Mouse (Mus musculus): ENCODE data around the gene Bcas3. TPM values are rescaled to one million over a fixed set of nuclear protein-coding genes. Genes with fewer than 3 reads are reported as not detected.

Bcas3 gene
- polyA plus RNA-seq, 1 experiment, result 37.8 TPM

GRCm38 (mm10) chr11:85524841-85525500, 172.0 kb downstream of the Bcas3 start:
- peaks cover 5% of the 10 kb centered on the region for H3K4me1 ChIP-seq (ENCODE audit: control insufficient read depth, insufficient read depth, low read length)
- H3K9ac ChIP-seq (ENCODE audit: low read depth, poor library complexity, severe bottlenecking), result no peak overlapping the region
- TF ChIP-seq CTCF (IDR thresholded peaks at IDR 0.05; ENCODE audit: low read depth, low read length) (no peak), EP300 (IDR thresholded peaks at IDR 0.05; ENCODE audit: insufficient read depth, low read depth, low read length) (no peak), POLR2A (IDR thresholded peaks at IDR 0.05; ENCODE audit: insufficient read depth, low read length) (no peak)
- no peak overlapping the region for H3K4me3 ChIP-seq (ENCODE audit: low read depth, low read length)
- H3K9me3 ChIP-seq (replicated peaks; ENCODE audit: control insufficient read depth, insufficient read depth, low read length, poor library complexity, severe bottlenecking), result no peaks in the 10 kb centered on the region
- H3K27me3 ChIP-seq (ENCODE audit: control insufficient read depth, insufficient read depth, low read length, poor library complexity, severe bottlenecking), result no peaks in the 10 kb centered on the region
- H3K27ac ChIP-seq (ENCODE audit: insufficient read depth, low read length), result no peak overlapping the region
- H3K36me3 ChIP-seq (ENCODE audit: control insufficient read depth, insufficient read depth, low read length, poor library complexity, severe bottlenecking), result no peaks in the 10 kb centered on the region

- no peaks in the 10 kb centered on the region for H3K27me3 ChIP-seq (ENCODE audit: control insufficient read depth, insufficient read depth, low read length, poor library complexity, severe bottlenecking)
- H3K36me3 ChIP-seq (ENCODE audit: control insufficient read depth, insufficient read depth, low read length, poor library complexity, severe bottlenecking), result no peaks in the 10 kb centered on the region
- peaks cover 5% of the 10 kb centered on the region for H3K4me1 ChIP-seq (ENCODE audit: control insufficient read depth, insufficient read depth, low read length)
- no peaks in the 10 kb centered on the region for H3K9me3 ChIP-seq (replicated peaks; ENCODE audit: control insufficient read depth, insufficient read depth, low read length, poor library complexity, severe bottlenecking)
- no peak overlapping the region for H3K27ac ChIP-seq (ENCODE audit: insufficient read depth, low read length)
- no peak overlapping the region for H3K9ac ChIP-seq (ENCODE audit: low read depth, poor library complexity, severe bottlenecking)
- TF ChIP-seq EP300 (IDR thresholded peaks at IDR 0.05; ENCODE audit: insufficient read depth, low read depth, low read length), result no peak
- TF ChIP-seq POLR2A (IDR thresholded peaks at IDR 0.05; ENCODE audit: insufficient read depth, low read length), result no peak
- H3K4me3 ChIP-seq (ENCODE audit: low read depth, low read length), result no peak overlapping the region
These were observed 172.5 kb downstream of the Bcas3 start for GRCm38 (mm10) chr11:85525501-85525885.

- Histone ChIP-seq H3K27me3 (ENCODE audit: control insufficient read depth, insufficient read depth, low read length, poor library complexity, severe bottlenecking) (no peaks in the 10 kb centered on the region), H3K4me3 (ENCODE audit: low read depth, low read length) (no peak overlapping the region), H3K9ac (ENCODE audit: low read depth, poor library complexity, severe bottlenecking) (no peak overlapping the region), H3K36me3 (ENCODE audit: control insufficient read depth, insufficient read depth, low read length, poor library complexity, severe bottlenecking) (no peaks in the 10 kb centered on the region), H3K4me1 (ENCODE audit: control insufficient read depth, insufficient read depth, low read length) (peaks cover 5% of the 10 kb centered on the region), H3K27ac (ENCODE audit: insufficient read depth, low read length) (no peak overlapping the region), H3K9me3 (replicated peaks; ENCODE audit: control insufficient read depth, insufficient read depth, low read length, poor library complexity, severe bottlenecking) (no peaks in the 10 kb centered on the region)
- no peak for TF ChIP-seq CTCF (IDR thresholded peaks at IDR 0.05; ENCODE audit: low read depth, low read length)
- TF ChIP-seq POLR2A (IDR thresholded peaks at IDR 0.05; ENCODE audit: insufficient read depth, low read length), result no peak
- no peak for TF ChIP-seq EP300 (IDR thresholded peaks at IDR 0.05; ENCODE audit: insufficient read depth, low read depth, low read length)
These were observed 173.2 kb downstream of the Bcas3 start for GRCm38 (mm10) chr11:85525979-85526775.

GRCm38 (mm10) chr11:85527261-85527660, 174.3 kb downstream of the Bcas3 start:
- Histone ChIP-seq H3K4me1 (ENCODE audit: control insufficient read depth, insufficient read depth, low read length) (peaks cover 5% of the 10 kb centered on the region), H3K9ac (ENCODE audit: low read depth, poor library complexity, severe bottlenecking) (no peak overlapping the region), H3K4me3 (ENCODE audit: low read depth, low read length) (no peak overlapping the region), H3K9me3 (replicated peaks; ENCODE audit: control insufficient read depth, insufficient read depth, low read length, poor library complexity, severe bottlenecking) (no peaks in the 10 kb centered on the region), H3K27me3 (ENCODE audit: control insufficient read depth, insufficient read depth, low read length, poor library complexity, severe bottlenecking) (no peaks in the 10 kb centered on the region), H3K36me3 (ENCODE audit: control insufficient read depth, insufficient read depth, low read length, poor library complexity, severe bottlenecking) (no peaks in the 10 kb centered on the region), H3K27ac (ENCODE audit: insufficient read depth, low read length) (no peak overlapping the region)
- TF ChIP-seq CTCF (IDR thresholded peaks at IDR 0.05; ENCODE audit: low read depth, low read length) (no peak), POLR2A (IDR thresholded peaks at IDR 0.05; ENCODE audit: insufficient read depth, low read length) (no peak), EP300 (IDR thresholded peaks at IDR 0.05; ENCODE audit: insufficient read depth, low read depth, low read length) (no peak)

GRCm38 (mm10) chr11:85529531-85530285, 176.7 kb downstream of the Bcas3 start:
- no peak overlapping the region for H3K9ac ChIP-seq (ENCODE audit: low read depth, poor library complexity, severe bottlenecking)
- H3K27me3 ChIP-seq (ENCODE audit: control insufficient read depth, insufficient read depth, low read length, poor library complexity, severe bottlenecking), result no peaks in the 10 kb centered on the region
- no peak for TF ChIP-seq CTCF (IDR thresholded peaks at IDR 0.05; ENCODE audit: low read depth, low read length)
- no peak for TF ChIP-seq EP300 (IDR thresholded peaks at IDR 0.05; ENCODE audit: insufficient read depth, low read depth, low read length)
- TF ChIP-seq POLR2A (IDR thresholded peaks at IDR 0.05; ENCODE audit: insufficient read depth, low read length), result no peak
- no peak overlapping the region for H3K27ac ChIP-seq (ENCODE audit: insufficient read depth, low read length)
- H3K4me3 ChIP-seq (ENCODE audit: low read depth, low read length), result no peak overlapping the region
- no peaks in the 10 kb centered on the region for H3K9me3 ChIP-seq (replicated peaks; ENCODE audit: control insufficient read depth, insufficient read depth, low read length, poor library complexity, severe bottlenecking)
- H3K4me1 ChIP-seq (ENCODE audit: control insufficient read depth, insufficient read depth, low read length), result peaks cover 3% of the 10 kb centered on the region
- no peaks in the 10 kb centered on the region for H3K36me3 ChIP-seq (ENCODE audit: control insufficient read depth, insufficient read depth, low read length, poor library complexity, severe bottlenecking)
